Mouse (Mus musculus) mouse trophoblast stem cell (cell line): ENCODE results near the gene Hdc.

ENCODE experiments used
- in situ Hi-C, 2 experiments: fragments of 300-500 bp; cut with MseI, MboI; formaldehyde crosslinking; loops; 2 replicates in 1 of 2; 3 replicates in 1 of 2; pipeline ENCODE4 v1.15.1; 2025

Hdc gene

DNA sequence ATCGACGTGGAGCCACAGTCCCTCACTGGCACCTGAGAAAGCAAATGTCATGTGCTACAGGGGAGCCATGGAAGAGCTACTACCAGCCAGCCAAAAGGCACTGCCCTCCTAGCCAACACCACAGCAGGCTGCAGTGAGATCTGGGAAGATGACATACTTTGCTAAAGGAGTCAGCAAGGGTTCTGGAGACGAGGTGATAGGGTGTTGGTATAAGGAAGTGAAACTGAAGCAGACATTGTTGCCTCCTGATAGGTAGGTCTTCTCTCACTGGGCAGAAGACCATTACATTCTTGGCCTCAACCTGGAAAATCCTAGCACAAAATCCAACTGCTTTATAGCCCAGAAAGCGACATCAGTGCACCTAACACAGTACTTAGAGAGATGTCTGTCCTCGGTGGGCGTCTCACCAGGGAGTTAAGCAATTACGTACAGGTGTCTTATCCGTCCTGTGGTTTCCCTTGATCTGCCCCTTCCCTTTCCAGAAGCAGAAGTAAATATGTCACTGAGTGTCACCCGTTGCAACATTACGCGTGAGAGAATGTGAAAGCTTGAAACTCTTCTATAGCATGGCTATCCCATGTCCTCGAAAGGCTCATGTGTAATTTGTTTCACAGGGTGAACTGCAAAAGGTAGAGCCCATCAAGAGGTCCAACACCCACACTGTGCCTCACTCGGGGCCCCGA lies 17.0 kb downstream of the Hdc start:
- in situ Hi-C loops = no loop called here

DNA sequence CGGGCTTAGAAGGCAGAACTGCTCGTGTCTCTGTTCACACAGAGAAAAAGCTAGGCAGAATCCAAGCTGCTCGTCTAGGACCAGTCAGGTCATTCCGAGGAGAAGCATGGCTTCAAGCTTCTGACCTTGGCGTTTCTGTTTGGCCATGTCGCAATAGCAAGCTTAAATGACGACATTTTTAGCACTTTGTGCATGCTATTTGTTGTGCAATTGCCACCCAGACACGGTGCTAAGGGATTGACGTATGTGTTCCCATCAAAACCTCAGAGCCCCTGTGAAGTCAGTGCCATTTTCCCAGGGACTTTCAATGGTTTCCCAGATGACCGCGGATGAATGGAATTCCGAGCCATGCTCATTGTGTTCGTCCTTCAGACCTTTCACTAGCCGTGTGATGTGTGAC lies 18.6 kb downstream of the Hdc start:
- in situ Hi-C loops = no loop called here

DNA sequence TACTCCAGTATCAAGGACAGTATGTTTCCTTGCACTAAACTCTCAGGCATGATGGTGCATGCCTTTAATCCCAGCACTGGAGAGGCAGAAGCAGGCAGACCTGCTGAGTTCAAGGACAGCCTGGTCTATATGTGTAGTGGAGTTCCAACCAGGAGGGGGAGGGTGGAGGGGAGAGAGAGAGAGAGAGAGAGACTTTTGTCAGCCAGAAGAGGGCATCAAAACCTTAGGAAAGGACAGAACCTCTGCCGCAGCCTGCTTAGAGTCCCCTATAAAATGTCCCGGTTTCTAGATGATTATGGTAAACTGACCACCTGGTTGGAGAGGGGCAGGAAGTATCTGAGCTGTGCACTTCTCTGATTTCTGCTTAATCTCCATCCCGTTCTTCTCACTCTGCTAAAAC lies 20.1 kb downstream of the Hdc start:
- in situ Hi-C loops = loop anchor here in 1 of 2 experiments (10.0 kb wide), 1 partner anchor 66 kb away; no protein-coding TSS in a partner anchor

DNA sequence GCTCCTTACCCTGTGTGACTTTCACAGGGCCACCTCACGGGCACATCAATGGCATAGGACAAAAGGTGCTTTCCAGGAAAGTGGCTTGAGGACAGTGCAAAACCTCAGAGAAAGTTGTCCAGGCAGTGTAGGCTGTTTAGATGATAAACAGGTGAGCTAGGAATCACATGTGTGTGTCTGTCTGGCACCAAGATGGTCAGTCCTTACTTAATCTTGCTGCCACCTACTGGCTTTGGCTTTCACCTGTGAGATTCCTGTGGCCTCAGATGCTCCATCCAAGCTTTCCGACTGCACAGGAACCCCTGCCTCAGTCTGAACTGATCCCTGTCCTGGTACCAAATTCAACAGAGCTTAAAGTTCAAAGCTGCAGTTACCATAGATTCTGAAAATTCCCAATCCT lies 20.7 kb downstream of the Hdc start:
- in situ Hi-C loops = loop anchor here in 1 of 2 experiments (10.0 kb wide), 1 partner anchor 66 kb away; no protein-coding TSS in a partner anchor

DNA sequence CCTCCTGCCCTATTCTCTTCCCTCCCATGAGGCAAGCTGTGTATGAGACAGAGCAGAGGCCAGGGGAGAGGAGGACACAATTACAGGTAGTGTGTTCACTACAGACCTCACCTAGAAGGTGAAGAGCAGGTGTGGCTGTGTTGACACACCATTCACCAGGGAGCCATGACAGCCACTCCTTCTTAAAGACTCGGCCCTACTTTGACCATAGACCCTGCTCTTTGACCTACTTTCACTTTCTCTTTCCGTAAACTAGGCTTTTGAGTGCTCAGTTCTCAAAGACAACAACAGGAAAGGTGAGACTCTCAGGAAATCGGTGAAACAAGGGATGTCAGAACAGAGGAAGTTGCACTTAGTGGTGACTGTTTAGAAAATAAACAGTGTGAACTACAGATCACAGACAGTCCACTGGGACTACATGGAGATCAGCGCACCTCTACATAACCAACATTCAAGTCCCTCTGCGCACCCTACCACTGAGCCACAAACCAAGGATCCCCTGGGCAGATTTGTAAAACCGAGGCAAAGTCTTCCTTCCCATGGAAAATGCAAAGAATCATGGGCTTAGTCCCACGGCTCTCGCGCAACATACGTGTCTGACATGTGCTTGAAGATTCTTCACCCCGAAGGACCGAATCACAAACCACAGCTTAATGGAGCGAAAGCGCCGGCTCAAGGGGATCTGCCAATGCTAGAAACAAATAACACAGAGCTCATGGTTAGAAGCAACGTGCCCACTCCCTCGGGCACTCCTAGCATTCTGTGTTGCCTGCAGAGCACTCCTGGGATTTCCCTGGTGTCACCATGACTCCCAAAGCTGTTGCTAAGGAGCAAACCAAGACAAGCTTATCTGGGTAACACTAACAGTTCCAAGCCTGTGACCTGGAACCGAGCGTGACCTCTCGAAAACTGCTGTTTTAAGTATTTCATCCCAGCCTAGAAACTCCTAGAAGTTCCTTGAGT lies 21.5 kb downstream of the Hdc start:
- in situ Hi-C loops = loop anchor here in 1 of 2 experiments (10.0 kb wide), 1 partner anchor 67 kb away; no protein-coding TSS in a partner anchor

DNA sequence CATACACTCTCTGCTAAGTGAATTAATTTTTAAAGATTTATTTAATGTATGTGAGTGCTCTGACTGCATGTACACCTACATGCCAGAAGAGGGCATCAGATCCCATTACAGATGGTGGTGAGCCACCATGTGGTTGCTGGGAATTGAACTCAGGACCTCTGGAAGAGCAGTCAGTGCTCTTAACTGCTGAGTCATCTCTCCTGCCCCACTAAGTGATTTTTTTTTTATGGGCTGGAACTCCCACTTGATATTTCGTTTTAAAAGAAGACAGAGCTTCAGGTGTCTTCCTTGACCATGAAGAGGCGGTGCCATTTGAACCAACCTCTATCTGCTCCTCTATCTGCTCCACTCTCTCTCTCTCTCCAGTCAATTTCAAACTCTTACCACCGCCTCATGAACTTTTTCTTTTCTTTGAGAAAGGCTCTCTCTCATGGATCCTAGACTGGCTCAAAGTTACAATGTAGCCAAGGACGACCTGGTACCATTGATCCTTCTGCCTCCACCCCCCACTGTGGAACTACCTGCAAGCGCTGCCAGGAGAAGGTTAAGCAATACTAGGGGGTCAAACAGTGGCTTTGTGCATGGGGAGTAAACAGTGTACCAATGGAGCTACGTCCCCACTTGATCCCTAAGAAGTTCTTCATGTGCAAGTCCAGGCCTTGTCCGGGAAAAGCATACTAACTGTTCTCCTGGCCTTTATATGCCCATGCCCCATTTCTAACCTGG lies 22.6 kb downstream of the Hdc start:
- in situ Hi-C loops = loop anchor here in 1 of 2 experiments (10.0 kb wide), 1 partner anchor 68 kb away; no protein-coding TSS in a partner anchor

DNA sequence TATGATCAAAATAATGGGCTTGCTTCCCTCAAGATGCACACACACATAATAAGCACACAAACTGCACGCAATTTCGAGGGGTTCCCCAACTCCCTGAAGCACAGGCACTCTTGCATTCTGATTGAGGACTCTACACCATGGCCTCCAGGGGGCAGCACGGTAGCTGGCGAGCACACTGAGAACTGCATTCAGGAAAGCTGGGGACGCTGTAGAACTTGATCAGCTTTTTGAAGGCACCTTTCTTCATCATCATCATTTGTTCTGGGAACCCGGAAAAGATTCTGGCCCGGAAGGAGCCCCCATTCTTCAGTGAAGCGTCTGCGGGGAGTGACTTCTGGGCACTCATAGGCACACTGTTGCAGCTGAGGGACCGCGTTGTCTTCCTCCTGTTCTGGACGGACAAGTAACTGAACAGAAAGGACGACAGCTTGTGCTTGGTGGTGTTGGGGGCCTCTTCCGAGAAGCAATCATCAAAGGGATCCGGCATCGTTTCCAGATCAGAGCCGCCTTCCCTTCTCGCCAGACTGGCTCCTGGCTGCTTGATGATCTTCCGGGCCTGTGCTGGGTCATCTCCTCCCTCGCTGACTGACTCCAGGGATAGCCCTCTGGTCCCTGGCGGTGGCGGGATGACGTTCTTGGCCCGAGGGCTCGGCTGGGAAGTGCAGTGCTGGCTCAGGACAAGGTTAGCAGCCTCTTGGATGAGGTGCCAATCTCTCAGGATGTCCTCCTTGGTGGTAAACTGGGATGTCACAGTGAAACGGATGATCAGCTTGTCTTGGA lies 25.1 kb downstream of the Hdc start:
- in situ Hi-C loops = loop anchor here in 1 of 2 experiments (10.0 kb wide), 1 partner anchor 71 kb away; no protein-coding TSS in a partner anchor

DNA sequence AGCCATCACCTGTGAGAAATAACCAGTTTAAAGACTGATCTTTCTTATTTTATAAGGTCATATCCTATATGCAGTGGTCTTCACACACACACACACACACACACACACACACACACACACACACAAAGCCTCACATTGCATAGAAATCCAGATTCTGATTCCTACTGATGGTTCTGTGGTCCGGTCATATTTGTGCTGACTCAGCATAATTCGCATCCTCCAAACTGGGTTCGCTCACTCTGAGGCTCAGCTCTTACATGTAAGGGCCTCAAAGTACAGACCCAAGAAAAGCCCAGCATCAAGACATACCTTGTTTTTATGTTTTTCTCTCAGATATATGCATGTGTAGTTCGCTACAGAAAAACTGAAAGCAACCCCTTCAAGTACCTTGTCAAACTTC lies 27.8 kb downstream of the Hdc start:
- in situ Hi-C loops = loop anchor here in 1 of 2 experiments (10.0 kb wide), 1 partner anchor 73 kb away; no protein-coding TSS in a partner anchor

DNA sequence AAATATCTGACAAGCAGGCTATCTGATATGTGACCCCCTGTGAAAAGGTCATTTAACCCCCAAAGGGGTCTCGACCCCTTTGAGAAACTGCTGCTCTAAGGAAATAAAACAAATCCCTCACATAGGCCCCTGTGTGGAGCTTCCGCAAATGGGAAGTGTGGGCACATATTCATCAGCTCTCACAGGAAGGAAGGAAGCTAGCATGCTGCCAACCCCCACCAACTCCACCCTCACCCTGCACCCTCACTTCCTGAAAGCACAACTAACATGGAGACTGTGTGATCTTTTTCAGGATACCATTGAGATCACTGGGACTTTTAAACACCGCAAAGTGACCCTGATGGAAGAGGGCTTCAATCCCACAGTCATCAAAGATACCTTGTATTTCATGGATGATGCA lies 31.6 kb downstream of the Hdc start:
- in situ Hi-C loops = no loop called here

DNA sequence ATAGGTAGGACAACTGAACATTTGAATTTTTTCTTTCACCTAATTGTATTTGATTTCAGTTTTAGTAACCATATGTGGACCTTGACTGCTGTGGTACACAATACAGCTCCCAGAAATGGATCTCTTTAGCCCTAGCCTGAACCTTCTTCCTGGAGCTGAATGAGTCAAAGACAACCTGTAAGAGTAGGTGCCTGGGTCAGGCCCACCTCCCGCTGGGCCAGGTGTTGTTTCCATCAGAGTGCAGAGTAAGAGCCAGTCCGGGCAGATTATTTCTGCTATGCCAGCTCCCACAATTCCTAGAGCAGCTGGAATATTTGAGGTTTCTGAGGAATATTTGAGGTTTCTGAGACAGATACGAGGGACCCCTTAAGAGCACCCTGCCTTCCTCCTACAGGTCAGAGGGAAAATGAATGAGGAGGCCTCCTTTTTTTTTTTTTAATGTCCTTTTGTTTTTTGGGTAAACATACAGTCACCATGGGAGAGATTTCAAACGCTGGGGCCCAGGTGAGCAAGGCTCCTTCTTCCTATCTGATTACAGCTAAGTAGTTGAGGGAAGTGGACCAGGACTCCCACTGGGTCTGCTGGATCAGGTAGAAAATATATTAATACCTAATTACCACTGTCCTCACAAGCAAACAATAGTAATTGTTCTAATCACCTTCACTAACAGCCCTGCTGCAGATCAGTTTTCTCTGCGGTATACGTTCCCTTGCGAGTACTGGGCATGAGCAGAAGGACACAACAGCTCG lies 34.3 kb downstream of the Hdc start:
- in situ Hi-C loops = no loop called here

DNA sequence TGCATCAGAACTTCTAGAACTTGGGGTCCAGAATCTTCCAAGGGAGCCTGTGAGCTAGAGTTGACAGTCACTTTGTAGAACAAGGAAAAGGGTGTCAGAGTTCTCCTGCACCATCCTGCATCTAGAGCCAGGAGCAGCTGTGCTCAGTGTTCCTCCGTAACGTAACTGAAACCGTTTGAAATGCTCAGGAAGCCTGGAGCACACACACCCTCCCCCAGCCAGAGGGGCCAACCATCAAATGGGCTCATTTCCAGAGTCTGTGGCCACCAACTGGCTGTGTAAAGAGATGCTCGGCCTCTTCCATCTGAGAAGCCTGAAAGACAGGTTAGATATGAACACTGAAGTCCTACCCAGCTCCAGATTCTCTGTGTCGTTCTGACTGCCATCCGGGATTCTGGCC lies 35.1 kb downstream of the Hdc start:
- in situ Hi-C loops = no loop called here

DNA sequence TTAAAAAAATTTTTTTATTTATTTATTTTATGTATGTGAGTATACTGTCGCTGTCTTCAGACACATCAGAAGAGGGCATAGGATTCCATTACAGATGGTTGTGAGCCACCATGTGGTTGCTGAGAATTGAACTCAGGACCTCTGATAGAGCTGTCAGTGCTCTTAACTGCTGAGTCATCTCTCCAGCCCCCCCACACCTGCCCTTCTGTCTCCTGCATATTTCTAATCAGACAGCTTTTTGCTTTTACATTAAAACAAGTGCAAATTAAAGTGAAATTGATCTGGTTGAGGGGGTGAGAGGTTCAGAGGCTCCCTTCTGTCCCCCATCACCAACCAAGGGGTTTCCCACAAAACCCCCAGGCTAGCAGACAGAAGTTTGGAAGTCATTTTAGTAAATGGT lies 39.8 kb downstream of the Hdc start:
- in situ Hi-C loops = no loop called here

DNA sequence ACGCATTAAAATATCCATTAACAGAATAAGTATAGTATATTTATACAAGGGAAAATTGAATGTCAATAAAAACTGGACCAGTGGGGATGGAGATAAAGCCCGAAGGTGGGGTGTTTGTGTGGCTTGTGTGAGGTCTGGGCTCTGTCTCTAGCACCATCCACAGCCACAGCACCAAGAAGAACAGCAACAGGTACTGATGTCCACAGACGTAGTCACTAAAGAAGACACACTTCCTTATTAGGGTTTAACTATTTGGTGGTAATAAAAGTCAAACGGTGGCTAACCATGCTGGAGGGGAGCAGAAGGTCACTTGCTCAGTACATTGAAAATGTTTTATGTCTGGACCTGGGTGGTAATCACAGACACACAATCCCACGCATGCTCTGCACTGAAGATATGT lies 41.7 kb downstream of the Hdc start:
- in situ Hi-C loops = no loop called here

DNA sequence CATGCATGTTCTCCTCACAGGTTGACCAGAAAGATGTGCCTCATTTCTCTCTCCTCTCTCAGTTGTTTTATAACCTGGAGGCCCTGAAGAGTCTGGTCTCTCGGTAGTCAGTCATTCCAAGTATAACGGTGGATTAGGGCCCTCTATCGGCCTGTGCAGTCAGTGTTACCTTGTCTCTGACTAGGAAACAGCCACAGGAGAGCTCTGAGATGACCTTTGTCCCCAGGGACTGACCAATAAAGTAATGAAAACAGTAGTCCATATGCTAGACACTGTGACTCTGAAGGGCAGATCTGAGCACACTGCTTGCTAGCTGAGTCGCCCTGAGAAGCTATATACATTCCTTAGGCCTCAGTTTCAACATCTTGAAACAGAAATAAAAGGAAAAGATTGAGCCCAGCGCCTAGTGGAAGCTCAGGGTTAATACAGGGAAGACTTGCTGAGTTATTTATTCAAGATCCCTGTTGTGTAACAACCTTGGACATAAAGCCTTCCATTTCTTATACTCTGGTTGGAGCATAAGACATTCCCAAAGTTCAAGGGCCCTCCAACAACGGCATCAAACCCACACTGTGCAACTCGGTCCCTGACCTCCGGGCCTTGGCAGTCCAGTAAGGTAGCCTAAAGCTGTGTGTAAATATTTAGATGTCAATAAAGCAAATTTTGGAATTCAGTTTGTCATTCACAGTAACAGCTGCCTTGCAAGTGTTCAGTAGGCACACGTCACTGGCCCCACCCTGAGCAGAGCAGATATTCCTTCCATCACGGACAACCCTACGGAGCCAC lies 43.5 kb downstream of the Hdc start:
- in situ Hi-C loops = no loop called here

DNA sequence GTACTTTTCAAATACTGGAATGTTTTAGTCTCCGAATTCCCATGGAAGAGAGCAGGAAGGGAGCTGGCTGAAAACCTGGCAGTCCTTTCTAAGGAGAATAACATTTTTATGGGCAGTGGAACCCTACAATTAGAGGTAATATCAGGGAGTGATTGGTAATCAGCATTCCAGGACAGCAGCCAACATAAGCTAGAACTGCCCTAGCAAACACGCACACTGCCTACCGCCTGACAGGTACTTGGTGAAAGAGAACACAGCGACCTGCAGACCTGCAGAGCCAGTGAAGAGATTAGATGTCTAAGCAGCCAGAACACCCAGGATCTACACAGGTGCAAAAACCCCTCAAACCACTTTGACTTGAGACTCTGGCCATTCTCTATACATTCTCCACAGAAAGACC lies 46.4 kb downstream of the Hdc start:
- in situ Hi-C loops = no loop called here

DNA sequence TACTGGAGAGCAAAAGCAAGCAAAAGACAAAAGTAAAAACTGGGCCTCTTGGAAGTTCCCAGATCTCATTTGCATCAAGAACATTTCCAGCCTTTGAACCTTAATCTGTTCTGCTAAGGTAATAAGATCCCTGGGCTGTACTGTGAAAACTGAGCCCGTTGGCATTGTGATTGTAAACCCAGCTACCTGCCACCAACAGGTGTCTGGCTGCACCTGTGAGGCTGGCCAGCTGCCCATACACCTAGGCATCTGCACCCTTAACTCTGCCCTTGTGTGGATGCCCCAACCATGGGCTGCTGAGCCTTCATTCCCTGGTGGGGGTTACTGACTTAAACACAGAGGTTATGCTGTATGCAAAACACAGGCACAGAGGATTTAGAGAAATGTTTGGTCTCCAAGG lies 46.9 kb downstream of the Hdc start:
- in situ Hi-C loops = no loop called here

DNA sequence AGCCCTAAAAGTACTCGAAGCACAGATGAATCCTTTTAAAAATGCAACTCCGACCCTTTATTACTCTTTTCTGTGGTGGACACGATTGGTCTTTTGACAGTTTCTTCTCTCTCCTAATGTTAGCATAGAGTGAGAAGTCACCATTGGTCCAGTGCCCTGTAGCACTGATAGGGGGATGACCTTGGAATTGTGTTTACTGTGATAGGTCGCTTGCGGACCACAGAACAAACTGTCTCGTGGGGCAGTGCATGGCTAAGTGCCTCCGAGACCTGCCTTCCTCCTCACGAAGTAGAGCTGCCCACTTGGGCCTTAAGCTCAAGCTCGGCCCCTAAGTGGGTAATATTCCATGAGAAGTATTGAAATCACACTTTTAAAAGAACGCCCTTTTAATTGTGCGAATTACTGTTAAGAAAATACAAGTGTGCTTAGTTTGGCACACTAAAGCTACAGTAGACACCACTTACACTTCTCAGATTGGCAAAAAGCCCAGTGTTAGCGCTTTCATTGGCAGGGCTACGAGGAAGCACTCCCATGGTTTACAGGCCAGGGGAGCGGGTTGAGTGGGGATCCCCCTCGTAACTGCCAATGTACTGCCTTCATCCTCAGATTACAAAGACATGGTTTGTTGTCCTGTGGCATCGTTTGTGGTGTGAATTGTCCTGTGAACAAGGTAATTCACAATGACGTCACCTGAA lies 55.5 kb downstream of the Hdc start:
- in situ Hi-C loops = no loop called here

DNA sequence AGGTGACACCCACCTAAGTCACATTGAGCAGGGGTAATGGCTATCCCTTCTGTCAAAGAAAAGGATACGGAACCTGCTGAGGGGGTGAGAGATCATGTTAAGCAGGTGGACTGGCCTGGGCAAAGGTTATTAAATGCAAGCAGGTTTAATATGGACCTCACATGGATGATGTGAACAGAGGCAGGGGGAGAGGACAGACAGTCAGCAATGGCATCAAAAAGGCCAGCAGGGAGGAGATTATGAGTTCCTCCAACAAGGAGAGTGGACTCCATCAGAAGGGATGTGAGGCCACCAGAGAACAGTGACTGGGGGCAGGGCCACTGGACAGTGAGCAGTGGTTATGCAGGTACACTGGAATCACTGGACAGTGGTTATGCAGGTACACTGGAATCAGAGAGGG lies 59.0 kb downstream of the Hdc start:
- in situ Hi-C loops = no loop called here

DNA sequence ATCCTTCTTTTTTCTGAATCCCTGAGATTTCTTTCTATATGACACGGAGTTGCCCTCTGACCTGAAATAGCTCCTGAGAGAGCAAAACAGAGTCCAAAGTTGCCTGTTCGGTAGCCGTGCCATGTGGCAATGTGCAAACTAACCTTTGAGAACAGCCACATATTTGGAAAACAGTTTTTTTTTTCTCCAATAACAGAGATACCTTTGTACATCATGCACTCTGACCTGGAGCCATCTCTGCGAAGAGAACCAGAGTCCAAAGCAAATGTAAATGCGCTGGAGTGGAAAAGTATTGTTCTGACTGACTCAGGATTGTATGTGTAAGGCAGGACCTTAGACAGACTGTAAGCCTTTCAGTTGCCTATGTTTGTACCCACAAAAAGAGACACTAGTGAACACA lies 63.6 kb downstream of the Hdc start:
- in situ Hi-C loops = no loop called here
